Comparison of ENCODE assay signal across 13 mouse cellular contexts in genomic region chr4:137921510-137921909, GRCm38 (mm10). TPM values are rescaled to one million over a fixed set of nuclear protein-coding genes. Genes with fewer than 3 reads are reported as not detected.
DNase-seq lines count a peak whose midpoint lies in the region; ATAC-seq and TF ChIP-seq lines count a peak whose summit lies in the region.
"Had no signal": no experiment of that assay in that cellular context is flagged by ENCODE, and none has a peak within 500 bp of the region (broad histone marks: within the 10 kb centered on the region; RNA-seq: fewer than 3 reads in every experiment).

No protein-coding gene starts in this region.

- DNase-seq in kidney, adult 11 months = no peak
- DNase-seq in kidney, postnatal 0 days (ENCODE audit: low spot score) = no peak
- no peak for DNase-seq in layer of hippocampus, postnatal 14 days (ENCODE audit: low spot score in 2 of 2)
- no peak for DNase-seq in thymus, adult 2 months
- DNase-seq: adrenal gland, postnatal 14 days; cerebellum, adult 18-20 months had no signal

- TF ChIP-seq POLR2A in thymus, adult 2 months (IDR thresholded peaks at IDR 0.05; ENCODE audit: control insufficient read depth, extremely low read depth, insufficient read depth, low read length, poor library complexity) = no peak

- no peak overlapping the region for H3K9ac ChIP-seq in kidney, embryonic 16.5 days (replicated peaks; ENCODE audit: low read length)
- H3K9ac ChIP-seq in embryonic facial prominence, embryonic 12.5 days = no peak overlapping the region
- no peak overlapping the region for H3K9ac ChIP-seq in heart, embryonic 11.5 days (ENCODE audit: low read depth, low read length)
- no peak overlapping the region for H3K9ac ChIP-seq in kidney, postnatal 0 days (ENCODE audit: low read depth, low read length)
- H3K9ac ChIP-seq: limb, embryonic 12.5 days had no signal

- H3K4me3 ChIP-seq in kidney, embryonic 16.5 days (ENCODE audit: low read length) = no peak overlapping the region; the same call in 1 of the 2 replicates
- H3K4me3 ChIP-seq in embryonic facial prominence, embryonic 12.5 days = no peak overlapping the region
- no peak overlapping the region for H3K4me3 ChIP-seq in heart, embryonic 11.5 days (ENCODE audit: low read depth, low read length)
- H3K4me3 ChIP-seq in kidney, postnatal 0 days (replicated peaks; ENCODE audit: low read depth, low read length) = no peak overlapping the region
- no peak overlapping the region for H3K4me3 ChIP-seq in thymus, adult 2 months (ENCODE audit: control insufficient read depth, insufficient read depth, low read length)

- no peak for TF ChIP-seq CTCF in kidney, postnatal 0 days (IDR thresholded peaks at IDR 0.05; ENCODE audit: low read depth)
- no peak for TF ChIP-seq CTCF in thymus, adult 2 months (IDR thresholded peaks at IDR 0.05; ENCODE audit: borderline replicate concordance, control insufficient read depth, extremely low read depth, insufficient read depth, low read length, poor library complexity)

- H3K9me3 ChIP-seq in kidney, embryonic 16.5 days (ENCODE audit: low read length) = no peaks in the 10 kb centered on the region
- no peaks in the 10 kb centered on the region for H3K9me3 ChIP-seq in embryonic facial prominence, embryonic 12.5 days
- H3K9me3 ChIP-seq in heart, embryonic 11.5 days (replicated peaks; ENCODE audit: control insufficient read depth, low read length) = no peaks in the 10 kb centered on the region
- no peaks in the 10 kb centered on the region for H3K9me3 ChIP-seq in kidney, postnatal 0 days (replicated peaks; ENCODE audit: low read length)
- H3K9me3 ChIP-seq: limb, embryonic 12.5 days had no signal

- H3K4me2 ChIP-seq in kidney, embryonic 16.5 days (replicated peaks; ENCODE audit: low read depth, low read length) = peak overlapping the region; percentile 38
- no peak overlapping the region for H3K4me2 ChIP-seq in embryonic facial prominence, embryonic 12.5 days (replicated peaks)
- H3K4me2 ChIP-seq in heart, embryonic 11.5 days = peak overlapping the region; percentile 55
- peak overlapping the region; percentile 6; the same call in 1 of the 2 replicates for H3K4me2 ChIP-seq in kidney, postnatal 0 days (ENCODE audit: low read length)
- H3K4me2 ChIP-seq: midbrain, embryonic 11.5 days had no signal

- H3K27me3 ChIP-seq in kidney, embryonic 16.5 days (ENCODE audit: insufficient read depth, low read length) = no peaks in the 10 kb centered on the region
- no peaks in the 10 kb centered on the region for H3K27me3 ChIP-seq in embryonic facial prominence, embryonic 12.5 days
- H3K27me3 ChIP-seq in heart, embryonic 11.5 days (ENCODE audit: control insufficient read depth, insufficient read depth, low read length) = no peaks in the 10 kb centered on the region
- no peaks in the 10 kb centered on the region for H3K27me3 ChIP-seq in kidney, postnatal 0 days (ENCODE audit: insufficient read depth, low read length)
- no peaks in the 10 kb centered on the region for H3K27me3 ChIP-seq in thymus, adult 2 months (ENCODE audit: control insufficient read depth, insufficient read depth, low read length)
- H3K27me3 ChIP-seq: limb, embryonic 12.5 days had no signal

- 71% methylated on average over 11 of the region's 11 CpGs for WGBS in kidney, embryonic 16.5 days
- 87% methylated on average over 11 of the region's 11 CpGs for WGBS in embryonic facial prominence, embryonic 12.5 days
- 76% methylated on average over 11 of the region's 11 CpGs for WGBS in heart, embryonic 11.5 days (ENCODE audit: insufficient replicate concordance)
- 66% methylated on average over 11 of the region's 11 CpGs for WGBS in kidney, postnatal 0 days
- WGBS in thymus, adult 2 months = 94% methylated on average over 11 of the region's 11 CpGs

- no peak for ATAC-seq in kidney, embryonic 16.5 days (ENCODE audit: low FRiP score, low TSS enrichment)
- ATAC-seq in embryonic facial prominence, embryonic 12.5 days (ENCODE audit: insufficient number of reproducible peaks, insufficient read depth, low FRiP score, low TSS enrichment) = no peak
- ATAC-seq in heart, embryonic 11.5 days (replicated peaks; ENCODE audit: insufficient number of reproducible peaks, low FRiP score, low TSS enrichment) = no peak
- ATAC-seq in kidney, postnatal 0 days (replicated peaks; ENCODE audit: low FRiP score, low read depth) = no peak; the same call in 1 of the 2 replicates
- ATAC-seq in megakaryocyte, adult 5-6 weeks (ENCODE audit: poor library complexity, severe bottlenecking) = no peak
- ATAC-seq: forebrain, embryonic 16.5 days had no signal

- peaks cover 43% of the 10 kb centered on the region for H3K4me1 ChIP-seq in kidney, embryonic 16.5 days (ENCODE audit: insufficient read depth, low read length)
- H3K4me1 ChIP-seq in embryonic facial prominence, embryonic 12.5 days = peaks cover 46% of the 10 kb centered on the region
- H3K4me1 ChIP-seq in heart, embryonic 11.5 days (ENCODE audit: control insufficient read depth, insufficient read depth, low read length) = peaks cover 55% of the 10 kb centered on the region
- H3K4me1 ChIP-seq in kidney, postnatal 0 days (replicated peaks; ENCODE audit: insufficient read depth, low read length) = peaks cover 21% of the 10 kb centered on the region
- no peaks in the 10 kb centered on the region for H3K4me1 ChIP-seq in thymus, adult 2 months (replicated peaks; ENCODE audit: control insufficient read depth, insufficient read depth, low read length)

- H3K36me3 ChIP-seq in kidney, embryonic 16.5 days (ENCODE audit: insufficient read depth, low read length) = peaks cover 9% of the 10 kb centered on the region
- H3K36me3 ChIP-seq in embryonic facial prominence, embryonic 12.5 days = peaks cover 33% of the 10 kb centered on the region
- peaks cover 13% of the 10 kb centered on the region for H3K36me3 ChIP-seq in heart, embryonic 11.5 days (ENCODE audit: control insufficient read depth, insufficient read depth, low read length)
- H3K36me3 ChIP-seq in kidney, postnatal 0 days (ENCODE audit: insufficient read depth, low read length) = no peaks in the 10 kb centered on the region
- H3K36me3 ChIP-seq in thymus, adult 2 months (ENCODE audit: control insufficient read depth, insufficient read depth, low read length) = no peaks in the 10 kb centered on the region

- peak overlapping the region; percentile 95 for H3K27ac ChIP-seq in kidney, embryonic 16.5 days (ENCODE audit: low read length)
- peak overlapping the region; percentile 89; the same call in 1 of the 2 replicates for H3K27ac ChIP-seq in embryonic facial prominence, embryonic 12.5 days
- peak overlapping the region; percentile 92; the same call in 1 of the 2 replicates for H3K27ac ChIP-seq in heart, embryonic 11.5 days (ENCODE audit: low read depth, low read length)
- H3K27ac ChIP-seq in kidney, postnatal 0 days = peak overlapping the region; percentile 89
- no peak overlapping the region for H3K27ac ChIP-seq in thymus, adult 2 months (ENCODE audit: control insufficient read depth, insufficient read depth, low read length)

RNA-seq across cellular contexts. Expression of gene Ece1, which starts 59.5 kb away (rescaled TPM):
- polyA plus RNA-seq in kidney, embryonic 16.5 days (2015; fragmentation: Nextera tagmentation; extraction: Ambion mirVana) = 55.5 and 72.3 TPM in 2 replicates
- 32.6 and 36.7 TPM in 2 replicates for polyA plus RNA-seq in embryonic facial prominence, embryonic 12.5 days (2016; fragmentation: Nextera tagmentation; extraction: Ambion mirVana)
- 129 and 157 TPM in 2 replicates for polyA plus RNA-seq in heart, embryonic 11.5 days (2014; fragmentation: Nextera tagmentation; extraction: Ambion mirVana)
- 36.1 and 40.8 TPM in 2 replicates for polyA plus RNA-seq in kidney, postnatal 0 days (2015; fragmentation: Nextera tagmentation; extraction: Ambion mirVana)
- total RNA-seq in megakaryocyte, adult 5-6 weeks (2015) = 19.7 and 25.4 TPM in 2 replicates
- 12.5 and 15.9 TPM in 2 replicates for total RNA-seq in megakaryocyte, adult 5-6 weeks (2017)
- 10 to 100 TPM; 49.3 to 57.2 TPM for total RNA-seq in layer of hippocampus, postnatal 14 days (2021)
- polyA plus RNA-seq in thymus, adult 2 months (2012; rRNA removed) = 27.3 and 28.9 TPM in 2 replicates
